Comparison of ENCODE assay signal across 12 mouse cellular contexts in the genomic region with DNA sequence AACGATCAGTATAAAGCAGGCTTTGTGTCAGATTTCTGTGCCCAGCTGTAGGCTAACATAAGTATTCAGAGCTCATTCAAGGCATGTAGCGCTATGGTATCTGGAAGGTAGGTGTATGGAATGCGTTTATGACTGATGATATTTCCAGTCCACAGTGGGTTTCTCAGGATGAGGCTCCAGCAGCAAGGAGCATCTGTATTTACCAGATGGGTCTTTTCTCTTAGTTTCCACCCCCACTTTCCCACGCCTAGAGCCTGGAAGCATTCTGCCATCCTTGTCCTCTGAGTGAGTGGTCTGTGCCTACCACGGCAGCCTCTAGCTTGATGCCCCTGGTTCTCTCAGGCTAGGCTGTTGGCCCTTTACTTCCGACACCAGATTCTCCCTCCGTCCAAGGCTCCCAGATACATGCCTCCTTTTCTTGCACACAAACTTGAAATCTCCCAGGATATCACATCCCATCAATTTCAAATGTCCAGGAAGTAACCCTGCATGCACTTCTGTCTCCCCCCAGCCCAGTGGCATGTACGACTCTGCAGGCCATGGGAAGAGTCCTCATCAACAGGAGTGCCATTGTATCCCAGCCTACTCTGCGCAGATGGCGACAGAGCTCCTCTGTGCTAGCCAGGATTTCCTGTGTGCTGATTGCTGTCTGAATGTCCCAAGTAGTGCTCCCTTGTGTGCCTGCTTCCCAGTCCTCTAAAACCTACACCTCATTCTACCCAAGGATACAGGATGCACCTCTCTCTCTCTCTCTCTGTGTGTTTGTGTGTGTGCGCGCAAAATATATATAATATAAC. TPM values are rescaled to one million over a fixed set of nuclear protein-coding genes. Genes with fewer than 3 reads are reported as not detected.
DNase-seq lines count a peak whose midpoint lies in the region; ATAC-seq and TF ChIP-seq lines count a peak whose summit lies in the region.
"Had no signal": no experiment of that assay in that cellular context is flagged by ENCODE, and none has a peak within 500 bp of the region (broad histone marks: within the 10 kb centered on the region; RNA-seq: fewer than 3 reads in every experiment).

No protein-coding gene starts in this region.

- no peaks in the 10 kb centered on the region for H3K27me3 ChIP-seq in heart, postnatal 0 days (ENCODE audit: control insufficient read depth, insufficient read depth, low read length)
- no peaks in the 10 kb centered on the region for H3K27me3 ChIP-seq in midbrain, embryonic 12.5 days
- no peaks in the 10 kb centered on the region for H3K27me3 ChIP-seq in midbrain, embryonic 14.5 days (ENCODE audit: control insufficient read depth, insufficient read depth, low read length)
- no peaks in the 10 kb centered on the region for H3K27me3 ChIP-seq in hindbrain, embryonic 15.5 days
- no peaks in the 10 kb centered on the region for H3K27me3 ChIP-seq in neural tube, embryonic 15.5 days (replicated peaks)

- no peak overlapping the region for H3K4me3 ChIP-seq in heart, postnatal 0 days (ENCODE audit: low read depth, low read length)
- no peak overlapping the region for H3K4me3 ChIP-seq in midbrain, embryonic 12.5 days
- H3K4me3 ChIP-seq in midbrain, embryonic 14.5 days (replicated peaks; ENCODE audit: low read depth, low read length) = no peak overlapping the region
- H3K4me3 ChIP-seq in hindbrain, embryonic 15.5 days = no peak overlapping the region
- H3K4me3 ChIP-seq in neural tube, embryonic 15.5 days (replicated peaks) = no peak overlapping the region

- H3K4me2 ChIP-seq in heart, postnatal 0 days (ENCODE audit: low read depth, low read length) = no peak overlapping the region
- H3K4me2 ChIP-seq in midbrain, embryonic 12.5 days (replicated peaks) = no peak overlapping the region
- no peak overlapping the region for H3K4me2 ChIP-seq in midbrain, embryonic 14.5 days (ENCODE audit: low read length)
- no peak overlapping the region for H3K4me2 ChIP-seq in hindbrain, embryonic 15.5 days
- no peak overlapping the region for H3K4me2 ChIP-seq in neural tube, embryonic 15.5 days

- WGBS in heart, postnatal 0 days = 69% methylated on average over 12 of the region's 12 CpGs
- WGBS in midbrain, embryonic 12.5 days = 80% methylated on average over 12 of the region's 12 CpGs
- WGBS in midbrain, embryonic 14.5 days = 79% methylated on average over 12 of the region's 12 CpGs
- WGBS in hindbrain, embryonic 15.5 days = 64% methylated on average over 12 of the region's 12 CpGs
- WGBS in neural tube, embryonic 15.5 days = 63% methylated on average over 12 of the region's 12 CpGs

- ATAC-seq in heart, postnatal 0 days (ENCODE audit: insufficient read depth, low read depth) = no peak
- ATAC-seq in midbrain, embryonic 12.5 days (ENCODE audit: low FRiP score, low read depth) = no peak
- no peak for ATAC-seq in midbrain, embryonic 14.5 days (ENCODE audit: low FRiP score, low TSS enrichment)
- no peak for ATAC-seq in hindbrain, embryonic 15.5 days (ENCODE audit: low FRiP score, low read depth)
- ATAC-seq in neural tube, embryonic 15.5 days (ENCODE audit: low FRiP score) = 0 out of 2 replicates have a peak, but pooled peaks have one; percentile 15

- no peak for DNase-seq in heart, postnatal 0 days (ENCODE audit: low spot score)
- DNase-seq in heart, postnatal 14 days = no peak
- DNase-seq in midbrain, embryonic 14.5 days = no peak
- DNase-seq in cerebellum, postnatal 4 days (ENCODE audit: low spot score in 2 of 2) = no peak
- DNase-seq in B cell, adult 2 months = no peak
- DNase-seq: adrenal gland, adult 2 months; cerebellum, postnatal 36 days; kidney, adult 11 months; thymus, postnatal 25 days had no signal

- TF ChIP-seq EP300 in heart, postnatal 0 days (IDR thresholded peaks at IDR 0.05; ENCODE audit: low read depth) = no peak

- H3K4me1 ChIP-seq in heart, postnatal 0 days (ENCODE audit: control insufficient read depth, insufficient read depth) = peaks cover 50% of the 10 kb centered on the region
- H3K4me1 ChIP-seq in midbrain, embryonic 12.5 days = peaks cover 60% of the 10 kb centered on the region
- H3K4me1 ChIP-seq in midbrain, embryonic 14.5 days (ENCODE audit: control insufficient read depth, insufficient read depth, low read length) = peaks cover 33% of the 10 kb centered on the region
- H3K4me1 ChIP-seq in hindbrain, embryonic 15.5 days (replicated peaks) = peaks cover 41% of the 10 kb centered on the region
- peaks cover 43% of the 10 kb centered on the region for H3K4me1 ChIP-seq in neural tube, embryonic 15.5 days

- no peaks in the 10 kb centered on the region for H3K9me3 ChIP-seq in heart, postnatal 0 days (replicated peaks; ENCODE audit: control insufficient read depth, low read length)
- H3K9me3 ChIP-seq in midbrain, embryonic 12.5 days = no peaks in the 10 kb centered on the region
- no peaks in the 10 kb centered on the region for H3K9me3 ChIP-seq in midbrain, embryonic 14.5 days (ENCODE audit: control insufficient read depth, low read length)
- no peaks in the 10 kb centered on the region for H3K9me3 ChIP-seq in hindbrain, embryonic 15.5 days
- no peaks in the 10 kb centered on the region for H3K9me3 ChIP-seq in neural tube, embryonic 15.5 days (replicated peaks)

- no peaks in the 10 kb centered on the region for H3K36me3 ChIP-seq in heart, postnatal 0 days (replicated peaks; ENCODE audit: control insufficient read depth, insufficient read depth, low read length)
- H3K36me3 ChIP-seq in midbrain, embryonic 12.5 days = no peaks in the 10 kb centered on the region; the same call in 1 of the 2 replicates
- H3K36me3 ChIP-seq in midbrain, embryonic 14.5 days (ENCODE audit: control insufficient read depth, insufficient read depth, low read length) = no peaks in the 10 kb centered on the region
- H3K36me3 ChIP-seq in hindbrain, embryonic 15.5 days = no peaks in the 10 kb centered on the region
- no peaks in the 10 kb centered on the region for H3K36me3 ChIP-seq in neural tube, embryonic 15.5 days

- 0 out of 2 replicates have a peak overlapping the region, but pooled peaks have one; percentile 32 for H3K27ac ChIP-seq in heart, postnatal 0 days (ENCODE audit: low read depth)
- 0 out of 2 replicates have a peak overlapping the region, but pooled peaks have one; percentile 8 for H3K27ac ChIP-seq in midbrain, embryonic 12.5 days (replicated peaks)
- no peak overlapping the region for H3K27ac ChIP-seq in midbrain, embryonic 14.5 days (replicated peaks; ENCODE audit: low read depth, low read length)
- H3K27ac ChIP-seq in hindbrain, embryonic 15.5 days (replicated peaks) = peak overlapping the region; percentile 44
- peak overlapping the region; percentile 45 for H3K27ac ChIP-seq in neural tube, embryonic 15.5 days (replicated peaks)

- no peak overlapping the region for H3K9ac ChIP-seq in heart, postnatal 0 days (replicated peaks; ENCODE audit: low read depth, low read length)
- H3K9ac ChIP-seq in midbrain, embryonic 12.5 days (replicated peaks) = no peak overlapping the region
- no peak overlapping the region for H3K9ac ChIP-seq in midbrain, embryonic 14.5 days (replicated peaks; ENCODE audit: low read length)
- H3K9ac ChIP-seq in hindbrain, embryonic 15.5 days = no peak overlapping the region
- H3K9ac ChIP-seq in neural tube, embryonic 15.5 days (replicated peaks) = no peak overlapping the region

- intact Hi-C loops in heart, postnatal 14 days (cut with DNase I) = no loop called here

- no peak for TF ChIP-seq CTCF in heart, postnatal 0 days (IDR thresholded peaks at IDR 0.05; ENCODE audit: low read depth)

RNA-seq across cellular contexts. Expression of gene Cuedc1, which starts 48.6 kb away (rescaled TPM):
- total RNA-seq in heart, postnatal 0 days (2014; rRNA removed; ENCODE audit: low replicate concordance) = 15.1 and 19.2 TPM in 2 replicates
- polyA plus RNA-seq in heart, postnatal 0 days (2015; fragmentation: Nextera tagmentation; extraction: Ambion mirVana) = 17.0 and 17.5 TPM in 2 replicates
- total RNA-seq in heart, postnatal 14 days (2021) = 10 to 100 TPM; 47.9 to 55.6 TPM
- 40.5 and 45.7 TPM in 2 replicates for polyA plus RNA-seq in midbrain, embryonic 12.5 days (2016; fragmentation: Nextera tagmentation; extraction: Ambion mirVana)
- 29.6 and 31.1 TPM in 2 replicates for polyA plus RNA-seq in midbrain, embryonic 14.5 days (2014; fragmentation: Nextera tagmentation; extraction: Ambion mirVana)
- polyA plus RNA-seq in hindbrain, embryonic 15.5 days (2015; fragmentation: Nextera tagmentation; extraction: Ambion mirVana) = 46.3 and 49.7 TPM in 2 replicates
- 40.6 and 49.0 TPM in 2 replicates for polyA plus RNA-seq in neural tube, embryonic 15.5 days (2015; fragmentation: Nextera tagmentation; extraction: Ambion mirVana)

RNA-seq across cellular contexts. Expression of gene Mrps23, which starts 57.7 kb away (rescaled TPM):
- 77.6 and 240 TPM in 2 replicates for total RNA-seq in heart, postnatal 0 days (2014; rRNA removed; ENCODE audit: low replicate concordance)
- 156 TPM in 2 replicates for polyA plus RNA-seq in heart, postnatal 0 days (2015; fragmentation: Nextera tagmentation; extraction: Ambion mirVana)
- 100 to 1,000 TPM; 226 to 277 TPM for total RNA-seq in heart, postnatal 14 days (2021)
- polyA plus RNA-seq in midbrain, embryonic 12.5 days (2016; fragmentation: Nextera tagmentation; extraction: Ambion mirVana) = 69.5 and 71.1 TPM in 2 replicates
- polyA plus RNA-seq in midbrain, embryonic 14.5 days (2014; fragmentation: Nextera tagmentation; extraction: Ambion mirVana) = 67.9 and 70.0 TPM in 2 replicates
- 60.3 and 61.7 TPM in 2 replicates for polyA plus RNA-seq in hindbrain, embryonic 15.5 days (2015; fragmentation: Nextera tagmentation; extraction: Ambion mirVana)
- polyA plus RNA-seq in neural tube, embryonic 15.5 days (2015; fragmentation: Nextera tagmentation; extraction: Ambion mirVana) = 64.9 and 66.2 TPM in 2 replicates
